Mouse (Mus musculus) neural tube, embryonic 12.5 days (tissue): ENCODE data around the gene Kcnq1. TPM values are rescaled to one million over a fixed set of nuclear protein-coding genes. Genes with fewer than 3 reads are reported as not detected.

ENCODE experiments used
- ATAC-seq: fragments of 200-750 bp; cut with Nextera tagmentation; 2 replicates; pipeline ENCODE4 v1.8.0; 2017; ENCODE audit warnings: low read depth, mild to moderate bottlenecking, moderate TSS enrichment, moderate library complexity; ENCODE audit not compliant: low FRiP score
- H3K27ac ChIP-seq: fragments of 300-500 bp; sonication (generic); 2 replicates; pipeline ENCODE4 v1.5.1; 2016
- H3K27me3 ChIP-seq: fragments of 300-500 bp; sonication (generic); replicated peaks from 2 replicates; pipeline ENCODE4 v1.6.1; 2016; ENCODE audit warnings: mild to moderate bottlenecking
- H3K36me3 ChIP-seq: fragments of 300-500 bp; sonication (generic); 2 replicates; pipeline ENCODE4 v1.6.1; 2016; ENCODE audit warnings: mild to moderate bottlenecking
- H3K4me1 ChIP-seq: fragments of 300-500 bp; sonication (generic); 2 replicates; pipeline ENCODE4 v1.6.1; 2016
- H3K4me2 ChIP-seq: fragments of 300-500 bp; sonication (generic); replicated peaks from 2 replicates; pipeline ENCODE4 v1.6.1; 2016; ENCODE audit warnings: mild to moderate bottlenecking
- H3K4me3 ChIP-seq: fragments of 300-500 bp; sonication (generic); 2 replicates; pipeline ENCODE4 v1.5.1; 2016
- H3K9ac ChIP-seq: fragments of 300-500 bp; sonication (generic); 2 replicates; pipeline ENCODE4 v1.6.1; 2016; ENCODE audit warnings: mild to moderate bottlenecking
- H3K9me3 ChIP-seq: fragments of 300-500 bp; sonication (generic); 2 replicates; pipeline ENCODE4 v1.6.1; 2016; ENCODE audit warnings: mild to moderate bottlenecking
- WGBS: fragments of 180-500 bp; shearing (Covaris S2); methylation state at CpG from one replicate; pipeline ENCODE4 v1.1.7; 2016; 5-methylcytosine and 5-hydroxymethylcytosine counted together
- polyA plus RNA-seq: library from polyadenylated mRNA; unstranded; fragments of >200 nt; fragmentation: Nextera tagmentation; extraction: Ambion mirVana; gene quantifications from 2 replicates; pipeline ENCODE4 v1.2.1, GENCODE M21; 2016

Gene Kcnq1
- polyA plus RNA-seq, 1 experiment from 2014 or later: 0.99 TPM

GRCm38 (mm10) chr7:143399756-143400155, 293.6 kb downstream of the Kcnq1 start:
- H3K9me3 ChIP-seq: no peaks in the 10 kb centered on the region
- H3K4me2 ChIP-seq: no peak overlapping the region
- no peak for ATAC-seq
- H3K27me3 ChIP-seq: no peaks in the 10 kb centered on the region
- H3K4me3 ChIP-seq: no peak overlapping the region
- H3K36me3 ChIP-seq: no peaks in the 10 kb centered on the region
- H3K27ac ChIP-seq: no peak overlapping the region
- 89% methylated on average over 10 of the region's 10 CpGs for WGBS
- H3K9ac ChIP-seq: no peak overlapping the region
- H3K4me1 ChIP-seq: 0 out of 2 replicates have a peak, but pooled peaks cover 4% of the 10 kb centered on the region

GRCm38 (mm10) chr7:143400599-143400998, 294.4 kb downstream of the Kcnq1 start:
- Histone ChIP-seq H3K4me2 (no peak overlapping the region), H3K9ac (no peak overlapping the region), H3K4me1 (0 out of 2 replicates have a peak, but pooled peaks cover 4% of the 10 kb centered on the region), H3K27me3 (no peaks in the 10 kb centered on the region), H3K4me3 (no peak overlapping the region), H3K9me3 (no peaks in the 10 kb centered on the region), H3K27ac (no peak overlapping the region), H3K36me3 (no peaks in the 10 kb centered on the region)
- 39% methylated on average over 6 of the region's 6 CpGs for whole genome bisulfite sequencing
- ATAC-seq: no peak

DNA sequence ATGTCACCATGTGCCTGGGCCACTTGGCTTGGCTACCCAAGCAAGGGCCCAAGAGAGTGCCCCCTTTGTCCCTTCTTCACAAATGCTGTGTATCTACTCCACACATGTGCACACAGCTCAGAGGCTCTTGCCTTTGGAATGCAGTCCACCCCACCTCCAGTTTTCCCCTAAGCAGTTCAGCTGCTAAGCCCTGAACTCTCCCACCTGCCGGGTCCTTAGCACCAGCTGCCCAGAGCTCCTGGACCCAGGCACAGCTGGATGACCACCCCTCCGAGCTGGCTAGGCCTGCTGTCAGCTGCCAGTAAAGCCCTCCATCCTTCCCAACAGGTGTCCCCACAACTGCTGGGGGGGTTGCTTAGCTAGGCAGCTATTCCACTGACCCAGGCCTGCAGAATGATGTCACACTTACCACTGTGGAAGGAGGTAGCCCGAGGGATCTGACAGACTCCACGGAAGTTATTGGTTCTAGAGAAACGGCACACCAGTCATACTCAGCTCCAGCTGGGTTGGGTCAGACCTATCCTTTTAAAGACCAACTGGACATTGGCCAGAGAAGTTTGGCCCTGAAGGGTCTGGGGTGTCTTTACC, 295.4 kb downstream of the Kcnq1 start:
- no peak for ATAC-seq

DNA sequence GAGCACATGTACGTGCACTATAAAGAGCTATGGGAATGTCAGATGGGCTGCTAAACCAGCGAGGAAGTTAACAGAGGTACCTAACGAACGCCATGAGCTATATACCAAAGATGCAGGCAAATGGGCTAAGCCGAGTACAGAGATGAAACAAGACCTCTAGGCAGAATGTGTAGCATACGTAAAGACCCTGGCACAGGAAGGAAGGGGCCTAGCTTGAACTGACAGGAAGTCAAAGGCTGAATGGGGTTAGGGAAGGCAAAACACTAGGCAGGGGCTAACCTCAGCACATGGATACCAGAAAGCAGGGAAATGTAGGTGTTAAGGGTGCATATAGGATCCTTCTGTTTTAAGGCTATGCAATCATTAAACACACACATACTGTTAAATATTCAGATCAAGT, 298.1 kb downstream of the Kcnq1 start:
- H3K4me1 ChIP-seq: peaks cover 19% of the 10 kb centered on the region
- H3K27ac ChIP-seq: no peak overlapping the region
- H3K27me3 ChIP-seq: no peaks in the 10 kb centered on the region
- H3K4me3 ChIP-seq: no peak overlapping the region
- no peaks in the 10 kb centered on the region for H3K36me3 ChIP-seq
- H3K9me3 ChIP-seq: no peaks in the 10 kb centered on the region
- H3K4me2 ChIP-seq: no peak overlapping the region
- no peak overlapping the region for H3K9ac ChIP-seq
- no peak for ATAC-seq
- 85% methylated on average over 6 of the region's 6 CpGs for WGBS

More for the DNA sequence above, 295.4 kb downstream of the Kcnq1 start:
- Histone ChIP-seq H3K27me3 (no peaks in the 10 kb centered on the region), H3K9ac (no peak overlapping the region), H3K27ac (no peak overlapping the region), H3K9me3 (no peaks in the 10 kb centered on the region), H3K4me2 (no peak overlapping the region), H3K36me3 (no peaks in the 10 kb centered on the region), H3K4me3 (no peak overlapping the region), H3K4me1 (0 out of 2 replicates have a peak, but pooled peaks cover 4% of the 10 kb centered on the region)
- WGBS: 71% methylated on average over 5 of the region's 5 CpGs

- H3K27ac ChIP-seq: no peak overlapping the region
- no peaks in the 10 kb centered on the region for H3K36me3 ChIP-seq
- no peak for ATAC-seq
- 69% methylated on average over 9 of the region's 9 CpGs for WGBS
- no peaks in the 10 kb centered on the region for H3K27me3 ChIP-seq
- H3K4me3 ChIP-seq: no peak overlapping the region
- no peaks in the 10 kb centered on the region for H3K9me3 ChIP-seq
- H3K4me2 ChIP-seq: no peak overlapping the region
- no peak overlapping the region for H3K9ac ChIP-seq
- peaks cover 16% of the 10 kb centered on the region for H3K4me1 ChIP-seq
These were observed 301.9 kb downstream of the Kcnq1 start for GRCm38 (mm10) chr7:143407931-143408501.

- Histone ChIP-seq H3K27me3 (no peaks in the 10 kb centered on the region), H3K9me3 (no peaks in the 10 kb centered on the region), H3K4me1 (peaks cover 16% of the 10 kb centered on the region), H3K9ac (no peak overlapping the region), H3K36me3 (no peaks in the 10 kb centered on the region), H3K4me2 (no peak overlapping the region), H3K27ac (no peak overlapping the region), H3K4me3 (no peak overlapping the region)
- WGBS: 54% methylated on average over 13 of the region's 13 CpGs
- ATAC-seq: no peak
These were observed 302.5 kb downstream of the Kcnq1 start for GRCm38 (mm10) chr7:143408615-143409021.

GRCm38 (mm10) chr7:143412606-143413005, 306.4 kb downstream of the Kcnq1 start:
- Histone ChIP-seq H3K4me1 (peaks cover 21% of the 10 kb centered on the region), H3K9me3 (no peaks in the 10 kb centered on the region), H3K9ac (no peak overlapping the region), H3K27me3 (no peaks in the 10 kb centered on the region), H3K27ac (no peak overlapping the region), H3K4me3 (no peak overlapping the region), H3K36me3 (no peaks in the 10 kb centered on the region), H3K4me2 (no peak overlapping the region)
- WGBS: 78% methylated on average over 6 of the region's 6 CpGs
- ATAC-seq: no peak

- WGBS: 59% methylated on average over 4 of the region's 4 CpGs
- Histone ChIP-seq H3K9me3 (no peaks in the 10 kb centered on the region), H3K27ac (no peak overlapping the region), H3K36me3 (no peaks in the 10 kb centered on the region), H3K4me3 (no peak overlapping the region), H3K4me1 (0 out of 2 replicates have a peak, but pooled peaks cover 10% of the 10 kb centered on the region), H3K4me2 (no peak overlapping the region), H3K9ac (no peak overlapping the region), H3K27me3 (0 out of 2 replicates have a peak, but pooled peaks cover 4% of the 10 kb centered on the region)
- ATAC-seq: no peak
These were observed 308.9 kb downstream of the Kcnq1 start for GRCm38 (mm10) chr7:143415070-143415469.

- Histone ChIP-seq H3K4me2 (no peak overlapping the region), H3K4me1 (0 out of 2 replicates have a peak, but pooled peaks cover 10% of the 10 kb centered on the region), H3K36me3 (no peaks in the 10 kb centered on the region), H3K27me3 (0 out of 2 replicates have a peak, but pooled peaks cover 4% of the 10 kb centered on the region), H3K4me3 (no peak overlapping the region), H3K9ac (no peak overlapping the region), H3K27ac (no peak overlapping the region), H3K9me3 (no peaks in the 10 kb centered on the region)
- ATAC-seq: no peak
- 87% methylated on average over 12 of the region's 12 CpGs for WGBS
These were observed 310.2 kb downstream of the Kcnq1 start for GRCm38 (mm10) chr7:143416406-143416805.

DNA sequence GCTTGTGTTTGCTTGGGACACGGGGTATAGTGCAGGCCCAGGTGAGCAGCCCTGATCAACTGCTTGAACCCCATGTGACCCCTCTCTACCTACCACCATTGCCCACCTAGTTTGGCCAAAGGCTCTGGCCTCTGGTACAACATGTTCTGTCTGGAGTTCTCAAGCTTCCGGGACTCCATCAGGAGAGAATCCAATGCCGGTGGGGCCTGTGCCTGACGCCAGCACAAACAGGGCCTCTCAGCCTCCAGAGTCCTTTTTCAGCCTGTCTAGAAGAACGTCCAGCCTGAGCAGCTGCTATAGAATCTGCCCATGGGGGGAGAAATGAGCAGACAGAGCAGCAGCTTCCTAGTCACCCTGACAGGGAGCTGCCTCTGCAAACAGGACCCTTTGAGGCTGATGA, 311.7 kb downstream of the Kcnq1 start:
- Histone ChIP-seq H3K4me3 (no peak overlapping the region), H3K9me3 (no peaks in the 10 kb centered on the region), H3K4me1 (0 out of 2 replicates have a peak, but pooled peaks cover 10% of the 10 kb centered on the region), H3K27me3 (0 out of 2 replicates have a peak, but pooled peaks cover 4% of the 10 kb centered on the region), H3K9ac (no peak overlapping the region), H3K36me3 (no peaks in the 10 kb centered on the region), H3K27ac (no peak overlapping the region), H3K4me2 (no peak overlapping the region)
- ATAC-seq: no peak
- WGBS: 79% methylated on average over 5 of the region's 5 CpGs

GRCm38 (mm10) chr7:143419585-143420160, 313.5 kb downstream of the Kcnq1 start:
- H3K9me3 ChIP-seq: no peaks in the 10 kb centered on the region

GRCm38 (mm10) chr7:143428142-143428813, 322.1 kb downstream of the Kcnq1 start:
- 10% methylated on average over 23 of the region's 23 CpGs for WGBS
- Histone ChIP-seq H3K4me3 (no peak overlapping the region), H3K4me2 (peak overlapping the region; percentile 24; the same call in 1 of the 2 replicates), H3K36me3 (no peaks in the 10 kb centered on the region), H3K27ac (no peak overlapping the region), H3K9ac (no peak overlapping the region), H3K27me3 (peaks cover 2% of the 10 kb centered on the region; the same call in 1 of the 2 replicates), H3K9me3 (no peaks in the 10 kb centered on the region), H3K4me1 (peaks cover 30% of the 10 kb centered on the region)
- ATAC-seq: peak; percentile 88

More at GRCm38 (mm10) chr7:143419585-143420160, 313.5 kb downstream of the Kcnq1 start:
- Histone ChIP-seq H3K9ac (no peak overlapping the region), H3K27ac (no peak overlapping the region), H3K27me3 (peaks cover 4% of the 10 kb centered on the region; the same call in 1 of the 2 replicates), H3K4me2 (no peak overlapping the region), H3K4me3 (no peak overlapping the region), H3K4me1 (0 out of 2 replicates have a peak, but pooled peaks cover 10% of the 10 kb centered on the region), H3K36me3 (no peaks in the 10 kb centered on the region)
- WGBS: 91% methylated on average over 4 of the region's 4 CpGs
- no peak for ATAC-seq
